Mouse (Mus musculus): ENCODE data around the gene Ttc41.
A peak's percentile ranks its signal among the peaks of the same experiment; 100 is the strongest.

The Ttc41 gene

DNA sequence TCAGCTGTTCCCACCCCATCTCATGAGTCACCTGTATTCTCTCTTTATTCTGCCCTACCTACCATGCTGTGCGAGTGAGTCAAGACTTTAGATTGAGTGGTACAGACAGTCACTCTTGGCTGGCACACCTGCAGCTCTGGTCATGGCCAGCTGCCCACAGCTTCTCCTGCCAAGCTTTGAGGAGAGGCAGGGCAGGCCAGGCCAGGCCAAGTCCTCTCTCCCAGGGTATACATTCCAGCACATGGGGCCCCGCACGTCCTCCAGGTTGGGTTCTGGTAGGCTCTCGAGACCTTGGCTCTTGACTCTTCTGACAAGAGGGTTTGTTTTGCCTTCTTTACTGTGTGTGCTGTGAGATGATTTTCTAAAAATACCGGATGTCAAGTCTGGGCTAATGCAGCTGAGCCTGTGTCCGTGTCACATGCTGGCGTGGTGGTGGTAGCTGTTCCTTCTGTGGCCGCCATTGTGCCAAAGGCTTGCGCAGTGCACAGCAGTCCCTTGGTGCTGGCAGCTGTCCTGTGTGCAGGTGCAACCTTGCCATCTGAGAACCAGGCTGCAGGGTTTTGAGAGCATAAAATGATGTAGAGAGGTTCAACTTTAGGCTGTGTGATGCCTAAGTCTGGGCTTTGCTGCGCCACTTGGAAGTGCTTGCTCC lies 120.4 kb downstream of the Ttc41 start:
- peak; percentile 54 for DNase-seq (ENCODE audit: low spot score)

All from ovary, postnatal 36 days (tissue).